Mouse (Mus musculus) lung, embryonic 15.5 days (tissue): ENCODE data around the gene Slc30a5. TPM values are rescaled to one million over a fixed set of nuclear protein-coding genes. Genes with fewer than 3 reads are reported as not detected.

Experiments
- polyA plus RNA-seq: library from polyadenylated mRNA; unstranded; fragments of >200 nt; fragmentation: Nextera tagmentation; extraction: Ambion mirVana; gene quantifications from 2 replicates; pipeline ENCODE4 v1.2.1, GENCODE M21; 2015

Gene Slc30a5
- polyA plus RNA-seq, 1 experiment from 2014 or later: 55.2 TPM

Other genes starting within 250 kb of the Slc30a5 start
- gene Marveld2, start 216.5 kb downstream of the Slc30a5 start, polyA plus RNA-seq: 11.1 and 11.7 TPM in 2 replicates
- 274 and 282 TPM in 2 replicates for gene Ak6, start 182.4 kb downstream of the Slc30a5 start, polyA plus RNA-seq
- gene Rad17, start 182.4 kb downstream of the Slc30a5 start, polyA plus RNA-seq: 20.9 and 21.3 TPM in 2 replicates
- 14.3 and 17.8 TPM in 2 replicates for gene Taf9, start 181.8 kb downstream of the Slc30a5 start, polyA plus RNA-seq
- 9.9 and 10.7 TPM in 2 replicates for gene Ccdc125, start 163.7 kb downstream of the Slc30a5 start, polyA plus RNA-seq
- gene Cdk7, start 102.5 kb downstream of the Slc30a5 start, polyA plus RNA-seq: 94.2 and 101 TPM in 2 replicates
- 167 and 169 TPM in 2 replicates for gene Mrps36, start 88.8 kb downstream of the Slc30a5 start, polyA plus RNA-seq
- gene Cenph, start 57.5 kb downstream of the Slc30a5 start, polyA plus RNA-seq: 37.4 and 38.1 TPM in 2 replicates
- 291 and 295 TPM in 2 replicates for gene Ccnb1, start 46.9 kb downstream of the Slc30a5 start, polyA plus RNA-seq